ENCODE assay signal across 8 mouse cellular contexts in genomic region chr8:105636018-105636962, GRCm38 (mm10). TPM values are rescaled to one million over a fixed set of nuclear protein-coding genes. Genes with fewer than 3 reads are reported as not detected.
DNase-seq lines count a peak whose midpoint lies in the region; ATAC-seq and TF ChIP-seq lines count a peak whose summit lies in the region.

Gene Ctcf (plus strand): TSS chr8:105636568.

- DNase-seq in CD4-positive, CD25-positive, alpha-beta regulatory T cell, adult 2 months (ENCODE audit: low read depth, low spot score), result peak; percentile 98
- DNase-seq in fibroblast of lung, adult 2 months (ENCODE audit: low read depth), result peak; percentile 44
- DNase-seq in kidney, postnatal 25 days, result peak; percentile 92 to 95
- DNase-seq in liver, embryonic 14.5 days (ENCODE audit: low read depth in 3 of 3, low spot score in 3 of 3), result peak; percentile 83 to 86 (median 85)
- peak; percentile 94 for DNase-seq in neural tube, embryonic 11.5 days (ENCODE audit: low spot score)
- DNase-seq in stomach, postnatal 0 days (ENCODE audit: low spot score), result peak; percentile 96

- H3K36me3 ChIP-seq in heart, embryonic 14.5 days (ENCODE audit: control insufficient read depth, insufficient read depth, low read length), result 0 out of 2 replicates have a peak, but pooled peaks cover 4% of the 10 kb centered on the region
- H3K36me3 ChIP-seq in liver, embryonic 14.5 days (replicated peaks; ENCODE audit: control insufficient read depth, insufficient read depth, low read depth), result peaks cover 9% of the 10 kb centered on the region; the same call in 1 of the 2 replicates
- H3K36me3 ChIP-seq in neural tube, embryonic 11.5 days (ENCODE audit: control insufficient read depth, insufficient read depth, low read length), result no peaks in the 10 kb centered on the region
- H3K36me3 ChIP-seq in stomach, postnatal 0 days (ENCODE audit: control insufficient read depth, insufficient read depth, low read length), result no peaks in the 10 kb centered on the region

- peaks cover 6% of the 10 kb centered on the region; the same call in 1 of the 2 replicates for H3K4me1 ChIP-seq in brown adipose tissue, adult 24 weeks (ENCODE audit: control insufficient read depth, insufficient read depth, insufficient read length, low read length)
- H3K4me1 ChIP-seq in heart, embryonic 14.5 days (ENCODE audit: control insufficient read depth in 2 of 2, insufficient read depth in 2 of 2, low read length in 2 of 2), result peaks cover 4 to 17% of the 10 kb centered on the region in 2 experiments
- H3K4me1 ChIP-seq in liver, embryonic 14.5 days (replicated peaks; ENCODE audit: control insufficient read depth in 2 of 2, insufficient read depth in 2 of 2, low read length in 1 of 2), result peaks cover 21 to 22% of the 10 kb centered on the region in 2 experiments
- H3K4me1 ChIP-seq in neural tube, embryonic 11.5 days (ENCODE audit: control insufficient read depth, insufficient read depth, low read length), result peaks cover 12% of the 10 kb centered on the region; the same call in 1 of the 2 replicates
- H3K4me1 ChIP-seq in stomach, postnatal 0 days (replicated peaks; ENCODE audit: control insufficient read depth, insufficient read depth), result no peaks in the 10 kb centered on the region

- peak within 1 kb of the TSS; percentile 99 for H3K4me3 ChIP-seq in brown adipose tissue, adult 24 weeks (ENCODE audit: insufficient read depth, low read depth, low read length)
- H3K4me3 ChIP-seq in heart, embryonic 14.5 days (ENCODE audit: control insufficient read depth in 1 of 2, insufficient read depth in 1 of 2, low read depth in 1 of 2, low read length in 2 of 2), result peak within 1 kb of the TSS; percentile 87 to 91
- H3K4me3 ChIP-seq in liver, embryonic 14.5 days (ENCODE audit: insufficient read depth in 1 of 2, low read depth in 2 of 2, low read length in 2 of 2), result peak within 1 kb of the TSS; percentile 79 to 100
- H3K4me3 ChIP-seq in neural tube, embryonic 11.5 days (ENCODE audit: low read depth, low read length), result peak within 1 kb of the TSS; percentile 91
- H3K4me3 ChIP-seq in stomach, postnatal 0 days (ENCODE audit: low read depth, low read length), result peak within 1 kb of the TSS; percentile 87

- TF ChIP-seq EP300 in liver, embryonic 14.5 days (IDR thresholded peaks at IDR 0.05; ENCODE audit: low read depth), result no peak
- TF ChIP-seq EP300 in stomach, postnatal 0 days (optimal IDR thresholded peaks at IDR 0.05), result no peak

- WGBS in heart, embryonic 14.5 days, result under 1% methylated on average over 92 of the region's 126 CpGs
- WGBS in liver, embryonic 14.5 days (ENCODE audit: insufficient replicate concordance), result under 1% methylated on average over 103 of the region's 126 CpGs
- WGBS in neural tube, embryonic 11.5 days, result under 1% methylated on average over 61 of the region's 126 CpGs
- WGBS in stomach, postnatal 0 days, result under 1% methylated on average over 77 of the region's 126 CpGs

- peak within 1 kb of the TSS; percentile 95 for H3K9ac ChIP-seq in heart, embryonic 14.5 days (ENCODE audit: low read length)
- peak within 1 kb of the TSS; percentile 100 for H3K9ac ChIP-seq in liver, embryonic 14.5 days (replicated peaks)
- peak within 1 kb of the TSS; percentile 97 for H3K9ac ChIP-seq in neural tube, embryonic 11.5 days (ENCODE audit: low read length)
- peak within 1 kb of the TSS; percentile 99 for H3K9ac ChIP-seq in stomach, postnatal 0 days (ENCODE audit: low read length)

- H3K27ac ChIP-seq in brown adipose tissue, adult 24 weeks (replicated peaks; ENCODE audit: low read depth, low read length), result peak within 1 kb of the TSS; percentile 94
- peak within 1 kb of the TSS; percentile 100 for H3K27ac ChIP-seq in heart, embryonic 14.5 days (replicated peaks in 1 of 2; ENCODE audit: control insufficient read depth in 1 of 2, insufficient read depth in 1 of 2, low read depth in 2 of 2, low read length in 2 of 2)
- peak within 1 kb of the TSS; percentile 99 for H3K27ac ChIP-seq in liver, embryonic 14.5 days
- peak within 1 kb of the TSS; percentile 100 for H3K27ac ChIP-seq in neural tube, embryonic 11.5 days (ENCODE audit: low read depth, low read length)
- H3K27ac ChIP-seq in stomach, postnatal 0 days (replicated peaks), result peak within 1 kb of the TSS; percentile 100

- H3K4me2 ChIP-seq in heart, embryonic 14.5 days (ENCODE audit: low read length), result peak within 1 kb of the TSS; percentile 92
- peak within 1 kb of the TSS; percentile 99 for H3K4me2 ChIP-seq in liver, embryonic 14.5 days (ENCODE audit: low read depth)
- peak within 1 kb of the TSS; percentile 93 for H3K4me2 ChIP-seq in neural tube, embryonic 11.5 days (ENCODE audit: low read depth)
- H3K4me2 ChIP-seq in stomach, postnatal 0 days (replicated peaks; ENCODE audit: low read depth), result peak within 1 kb of the TSS; percentile 95

- no peaks in the 10 kb centered on the region for H3K9me3 ChIP-seq in heart, embryonic 14.5 days (ENCODE audit: control insufficient read depth, low read length)
- H3K9me3 ChIP-seq in liver, embryonic 14.5 days (ENCODE audit: control insufficient read depth, low read length), result no peaks in the 10 kb centered on the region
- no peaks in the 10 kb centered on the region for H3K9me3 ChIP-seq in neural tube, embryonic 11.5 days (ENCODE audit: control insufficient read depth, low read length)
- no peaks in the 10 kb centered on the region for H3K9me3 ChIP-seq in stomach, postnatal 0 days (ENCODE audit: control insufficient read depth, low read length)

- peak; percentile 91 for ATAC-seq in heart, embryonic 14.5 days (ENCODE audit: insufficient number of reproducible peaks, insufficient read depth, low FRiP score, low read depth)
- peak; percentile 89 for ATAC-seq in liver, embryonic 14.5 days (ENCODE audit: insufficient read depth)
- peak; percentile 89 for ATAC-seq in neural tube, embryonic 11.5 days (ENCODE audit: insufficient read depth, low FRiP score, low TSS enrichment)
- ATAC-seq in stomach, postnatal 0 days (ENCODE audit: low FRiP score, low TSS enrichment), result peak; percentile 92

- 0 out of 2 replicates have a peak, but pooled peaks have one; percentile 1 for TF ChIP-seq CTCF in liver, embryonic 14.5 days (IDR thresholded peaks at IDR 0.05; ENCODE audit: low read depth)
- TF ChIP-seq CTCF in stomach, postnatal 0 days (IDR thresholded peaks at IDR 0.05; ENCODE audit: low read depth), result peak; percentile 55

- H3K27me3 ChIP-seq in heart, embryonic 14.5 days (ENCODE audit: control insufficient read depth, insufficient read depth, low read length), result no peaks in the 10 kb centered on the region
- no peaks in the 10 kb centered on the region for H3K27me3 ChIP-seq in liver, embryonic 14.5 days (ENCODE audit: control insufficient read depth, insufficient read depth, low read length)
- H3K27me3 ChIP-seq in neural tube, embryonic 11.5 days (ENCODE audit: control insufficient read depth, insufficient read depth, low read length), result no peaks in the 10 kb centered on the region
- no peaks in the 10 kb centered on the region for H3K27me3 ChIP-seq in stomach, postnatal 0 days (ENCODE audit: control insufficient read depth, insufficient read depth, low read length)

RNA-seq across cellular contexts. Expression of gene Ctcf, which starts in this region (rescaled TPM):
- polyA plus RNA-seq in brown adipose tissue, adult 24 weeks (2012; ENCODE audit: insufficient read depth, insufficient read length, missing spikeins), result 18.5 and 22.9 TPM in 2 replicates
- 54.7 and 62.5 TPM in 2 replicates for polyA plus RNA-seq in heart, embryonic 14.5 days (2014; fragmentation: Nextera tagmentation; extraction: Ambion mirVana)
- 11.6 and 21.1 TPM in 2 replicates for polyA plus RNA-seq in liver, embryonic 14.5 days (2012; rRNA removed)
- polyA plus RNA-seq in liver, embryonic 14.5 days (2014; fragmentation: Nextera tagmentation; extraction: Ambion mirVana), result 40.9 and 49.2 TPM in 2 replicates
- polyA plus RNA-seq in neural tube, embryonic 11.5 days (2014; fragmentation: Nextera tagmentation; extraction: Ambion mirVana), result 98.5 and 111 TPM in 2 replicates
- 43.3 and 56.6 TPM in 2 replicates for polyA plus RNA-seq in stomach, postnatal 0 days (2015; fragmentation: Nextera tagmentation; extraction: Ambion mirVana)

Comparison
In these comparisons a context has a peak if more than half of its experiments do, and no peak if none do; other contexts are left out.
1. Peak in every context shown above with its lines: DNase-seq, ATAC-seq, H3K4me3 ChIP-seq and H3K27ac ChIP-seq.
2. DNase-seq: peak in every context shown above with its lines; median percentile 98 in CD4-positive, CD25-positive, alpha-beta regulatory T cell, adult 2 months; 96 in stomach, postnatal 0 days; 94 in neural tube, embryonic 11.5 days; 94 in kidney, postnatal 25 days; 85 in liver, embryonic 14.5 days; 44 in fibroblast of lung, adult 2 months.